ENCODE assay signal across 8 mouse cellular contexts in the genomic region with DNA sequence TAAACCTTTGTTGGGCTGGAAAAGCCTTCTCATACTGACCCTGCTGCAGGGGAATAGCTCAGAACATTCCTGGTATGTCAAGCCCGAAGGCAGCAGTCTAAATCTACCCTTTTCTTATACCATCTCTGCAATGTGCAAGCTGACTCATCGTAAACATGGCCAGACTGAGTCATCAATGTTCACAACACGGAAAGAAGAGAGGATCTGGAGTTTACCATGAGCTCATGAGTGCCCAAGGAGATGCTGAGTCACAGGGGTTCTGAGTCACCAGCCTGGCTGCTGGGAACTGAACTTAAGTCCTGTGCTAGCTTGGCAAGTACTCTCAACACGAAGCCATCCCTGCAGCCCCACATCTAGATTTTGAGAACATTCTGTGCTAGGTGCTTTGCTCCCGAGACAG.
DNase-seq lines count a peak whose midpoint lies in the region; ATAC-seq and TF ChIP-seq lines count a peak whose summit lies in the region.

No protein-coding gene starts in this region.

- 68% methylated on average over 5 of the region's 5 CpGs for WGBS in forebrain, postnatal 0 days
- WGBS in forebrain, embryonic 12.5 days: 81% methylated on average over 5 of the region's 5 CpGs

- TF ChIP-seq CTCF in forebrain, postnatal 0 days (IDR thresholded peaks at IDR 0.05; ENCODE audit: low read depth): no peak

- no peaks in the 10 kb centered on the region for H3K9me3 ChIP-seq in forebrain, postnatal 0 days (ENCODE audit: low read length)
- no peaks in the 10 kb centered on the region for H3K9me3 ChIP-seq in forebrain, embryonic 12.5 days
- no peaks in the 10 kb centered on the region for H3K9me3 ChIP-seq in megakaryocyte, embryonic 14.5 days

- H3K27ac ChIP-seq in forebrain, postnatal 0 days (ENCODE audit: low read depth, low read length): no peak overlapping the region
- no peak overlapping the region for H3K27ac ChIP-seq in forebrain, embryonic 12.5 days

- no peak overlapping the region for H3K4me3 ChIP-seq in forebrain, postnatal 0 days (ENCODE audit: low read depth, low read length)
- no peak overlapping the region for H3K4me3 ChIP-seq in forebrain, embryonic 12.5 days (replicated peaks)
- H3K4me3 ChIP-seq in megakaryocyte, embryonic 14.5 days (replicated peaks): peak overlapping the region; percentile 29

- no peaks in the 10 kb centered on the region for H3K27me3 ChIP-seq in forebrain, postnatal 0 days (ENCODE audit: insufficient read depth, low read length)
- H3K27me3 ChIP-seq in forebrain, embryonic 12.5 days: peaks cover 69% of the 10 kb centered on the region
- peaks cover 4% of the 10 kb centered on the region for H3K27me3 ChIP-seq in megakaryocyte, embryonic 14.5 days (replicated peaks)

- no peak for DNase-seq in forebrain, postnatal 0 days
- peak; percentile 98 for DNase-seq in 416B (ENCODE audit: low read depth)
- DNase-seq in adrenal gland, postnatal 36 days: peak; percentile 87 to 90
- peak; percentile 62 to 83 for DNase-seq in layer of hippocampus, adult 18-20 months (ENCODE audit: low spot score in 2 of 2)
- DNase-seq in spleen, postnatal 10 days (ENCODE audit: low spot score in 2 of 2): no peak
- DNase-seq in testis, postnatal 14 days (ENCODE audit: low spot score): no peak

- peaks cover 5% of the 10 kb centered on the region; the same call in 1 of the 2 replicates for H3K4me1 ChIP-seq in forebrain, postnatal 0 days (ENCODE audit: insufficient read depth)
- peaks cover 44% of the 10 kb centered on the region for H3K4me1 ChIP-seq in forebrain, embryonic 12.5 days
- peaks cover 61% of the 10 kb centered on the region for H3K4me1 ChIP-seq in megakaryocyte, embryonic 14.5 days

- no peak overlapping the region for H3K4me2 ChIP-seq in forebrain, postnatal 0 days (ENCODE audit: low read depth)
- H3K4me2 ChIP-seq in forebrain, embryonic 12.5 days: no peak overlapping the region

- H3K36me3 ChIP-seq in forebrain, postnatal 0 days (ENCODE audit: insufficient read depth): no peaks in the 10 kb centered on the region
- no peaks in the 10 kb centered on the region for H3K36me3 ChIP-seq in forebrain, embryonic 12.5 days (replicated peaks)
- H3K36me3 ChIP-seq in megakaryocyte, embryonic 14.5 days (replicated peaks; ENCODE audit: low read length): no peaks in the 10 kb centered on the region

- ATAC-seq in forebrain, postnatal 0 days: 0 out of 2 replicates have a peak, but pooled peaks have one; percentile 12
- no peak for ATAC-seq in forebrain, embryonic 12.5 days (ENCODE audit: low FRiP score)

- no peak overlapping the region for H3K9ac ChIP-seq in forebrain, postnatal 0 days
- no peak overlapping the region for H3K9ac ChIP-seq in forebrain, embryonic 12.5 days

Comparison
In these comparisons a context has a peak if more than half of its experiments do, and no peak if none do; other contexts are left out.
1. DNase-seq: peak in 416B (single experiment), adrenal gland, postnatal 36 days (2 of 2) and layer of hippocampus, adult 18-20 months (2 of 2); none in forebrain, postnatal 0 days (single experiment), spleen, postnatal 10 days (0 of 2) and testis, postnatal 14 days (single experiment).